Mouse (Mus musculus) adrenal gland (tissue): ENCODE measurements around the gene Zfp764.
"Not testable (repeated sequence)": the region's sequence is repeated elsewhere in the genome, so short reads cannot be mapped to it uniquely, and the experiment has no call there.

Experiments
- intact Hi-C: fragments of 180-260 bp; cut with DNase I; formaldehyde crosslinking; loops from one replicate; pipeline ENCODE4 v1.15.1; 2025
- long read RNA-seq, 2 experiments: library from polyadenylated mRNA; unstranded; transcript quantifications; one replicate each; pipeline ENCODE4 v2.0.0; 2020; ENCODE audit warnings: borderline replicate concordance in 1 of 2; ENCODE audit not compliant: insufficient replicate concordance in 1 of 2

The Zfp764 gene
- long read RNA-seq, experiment 1, partial matches to known transcripts, result 0 of 3 reads
- long read RNA-seq, experiment 1, other reads (novel, unspliced or antisense), result 0 of 3 reads
- long read RNA-seq, experiment 2, transcript Zfp764-201 (3 exons, 2,508 nt), result major isoform, 5 of 6 reads
- long read RNA-seq, experiment 2, partial matches to known transcripts, result 0 of 6 reads
- long read RNA-seq, experiment 2, other reads (novel, unspliced or antisense), result 1 of 6 reads

DNA sequence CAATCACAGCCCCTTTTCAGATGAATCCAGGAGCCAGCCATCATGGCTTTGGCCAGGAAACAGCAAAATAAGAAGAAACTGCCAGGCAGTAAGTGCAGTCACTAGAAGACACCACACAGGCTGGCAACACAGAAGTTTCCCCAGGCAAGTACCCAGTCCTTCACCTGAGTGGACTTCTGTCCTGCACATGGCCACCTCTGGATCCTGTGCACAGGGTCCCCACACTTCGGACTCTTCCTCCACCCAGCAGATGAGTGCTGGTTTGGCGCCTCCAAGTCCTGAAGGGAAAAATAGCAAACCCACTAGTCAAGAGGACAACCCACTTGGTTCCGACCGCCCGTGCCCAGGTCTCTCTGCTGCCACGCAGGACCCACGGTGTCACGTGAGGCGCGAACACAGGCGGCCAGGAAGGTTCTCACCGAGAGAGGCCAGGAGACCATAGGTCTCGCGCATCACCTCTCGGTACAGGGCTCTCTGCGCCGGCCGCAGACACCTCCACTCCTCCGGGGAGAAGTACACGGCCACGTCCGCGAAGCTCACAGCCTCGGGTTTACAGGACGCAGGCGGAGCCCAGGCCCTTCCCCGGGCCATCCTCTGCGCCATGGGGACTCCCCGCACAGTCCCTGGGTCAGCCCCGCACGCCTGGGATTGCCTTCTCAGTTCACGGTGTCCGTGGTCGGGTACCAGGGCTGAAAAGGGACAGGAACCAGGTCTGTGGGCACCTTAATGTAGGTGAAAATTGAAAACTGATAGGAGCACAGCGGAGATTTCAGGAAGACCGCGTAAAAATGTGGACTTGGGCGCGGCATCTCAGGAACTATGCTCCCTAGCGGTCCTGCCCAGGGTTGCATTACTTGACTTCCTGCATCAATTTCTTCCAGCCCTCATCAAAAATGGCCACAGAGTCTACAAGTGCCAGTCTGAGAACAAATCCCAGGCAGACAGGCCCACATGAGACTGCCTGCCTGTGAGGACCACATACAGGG lies at the start of gene Zfp764:
Gene Zfp764, minus strand, starts transcription at position 821 of the 986 bp plus-strand sequence.
- intact Hi-C loops, result not testable (repeated sequence)

DNA sequence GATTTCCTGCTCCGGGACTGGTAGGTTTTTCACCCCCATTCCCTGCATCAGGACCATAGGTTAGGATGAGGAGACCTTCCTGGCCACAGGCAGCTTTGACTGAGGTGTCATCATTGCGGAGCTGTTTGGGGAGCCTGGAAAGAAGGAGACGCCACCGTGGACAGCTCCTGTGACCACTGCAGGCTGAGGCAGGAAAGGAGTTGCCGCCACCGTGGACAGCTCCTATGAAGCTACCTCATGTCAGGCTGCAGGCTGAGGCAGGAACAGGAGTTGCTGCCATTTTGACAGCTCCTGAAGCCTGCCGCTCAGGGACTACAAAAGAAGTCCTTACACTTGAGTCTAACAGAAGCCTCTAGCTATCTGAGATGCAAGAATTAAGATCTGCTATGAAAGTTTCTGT lies 48.3 kb upstream of the Zfp764 start:
- intact Hi-C loops, result no loop called here

DNA sequence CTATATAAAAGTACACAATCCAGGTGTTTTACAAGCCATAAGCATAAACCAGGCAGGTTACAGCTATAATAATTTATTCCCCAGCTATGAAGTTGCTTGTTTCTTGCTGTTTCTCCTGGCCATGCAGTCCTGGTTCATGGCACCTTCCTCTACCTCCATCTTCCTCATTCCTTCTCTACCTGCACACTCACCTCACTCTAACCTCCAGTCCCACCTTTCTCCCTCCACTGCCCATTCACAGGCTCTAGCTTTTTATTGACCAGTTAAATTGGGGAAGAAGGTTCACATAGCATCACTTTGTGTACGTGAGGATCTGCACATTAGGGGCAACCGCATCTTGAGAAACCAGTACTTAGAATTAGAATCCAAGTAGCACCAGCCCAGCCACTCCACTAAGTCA lies 46.4 kb upstream of the Zfp764 start:
- intact Hi-C loops, result no loop called here

DNA sequence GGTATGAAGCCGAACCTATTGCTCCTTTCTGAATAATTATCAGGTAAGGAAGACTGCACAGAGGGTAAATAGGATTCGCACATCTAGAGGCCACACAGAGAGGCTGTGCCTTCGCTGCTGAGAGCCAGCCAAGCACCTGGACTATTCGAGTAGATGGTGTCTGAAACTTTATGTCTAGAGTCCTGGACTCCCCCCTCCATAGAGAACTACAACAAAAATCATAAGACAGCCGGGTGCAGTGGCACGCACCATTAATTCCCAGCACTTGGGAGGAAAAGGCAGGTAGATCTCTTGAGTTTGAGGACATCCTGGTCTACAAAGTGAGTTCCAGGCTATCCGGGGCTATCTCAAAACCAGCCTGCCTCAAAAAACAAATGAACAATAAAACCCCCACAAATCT lies 43.3 kb upstream of the Zfp764 start:
- intact Hi-C loops, result no loop called here

DNA sequence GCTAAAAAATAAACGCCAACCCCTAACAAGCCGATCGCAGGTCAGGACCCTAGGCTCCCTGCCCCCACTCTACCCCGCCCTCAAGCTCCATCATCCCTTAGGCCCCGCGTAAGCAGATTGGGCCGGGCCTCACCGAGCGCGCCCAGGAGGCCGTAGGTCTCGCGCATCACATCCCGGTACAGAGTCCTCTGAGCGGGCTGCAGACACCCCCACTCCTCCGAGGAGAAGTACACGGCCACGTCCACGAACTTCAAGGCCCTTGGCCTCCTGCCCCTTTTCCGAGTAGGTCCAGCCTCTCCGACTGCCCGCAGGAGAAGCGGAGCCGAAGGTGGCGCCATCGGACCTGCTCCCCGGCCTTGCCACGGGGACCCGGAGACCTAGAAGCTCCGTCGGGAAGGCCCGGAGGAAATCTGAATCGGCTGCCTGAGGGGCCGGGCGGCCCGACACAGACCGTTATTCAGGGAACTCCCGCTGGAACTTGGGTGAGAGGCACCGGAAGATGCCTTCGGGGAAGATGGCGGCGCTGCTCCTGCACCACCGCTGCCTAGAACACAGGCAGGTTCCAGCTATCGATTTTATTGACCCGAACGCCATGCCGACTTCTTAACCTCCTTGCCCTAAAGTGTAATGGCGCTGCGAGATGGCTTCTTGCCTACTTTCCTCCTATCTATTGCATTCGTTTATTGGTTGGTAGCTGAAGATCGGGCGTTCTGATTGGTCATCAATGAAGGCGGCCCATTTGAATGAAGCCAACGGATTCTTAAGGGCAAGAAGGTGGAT lies 42.1 kb upstream of the Zfp764 start, which contains the start of gene Zfp689:
Gene Zfp689, minus strand, starts transcription at position 638 of the 780 bp plus-strand sequence.
- intact Hi-C loops, result no loop called here

DNA sequence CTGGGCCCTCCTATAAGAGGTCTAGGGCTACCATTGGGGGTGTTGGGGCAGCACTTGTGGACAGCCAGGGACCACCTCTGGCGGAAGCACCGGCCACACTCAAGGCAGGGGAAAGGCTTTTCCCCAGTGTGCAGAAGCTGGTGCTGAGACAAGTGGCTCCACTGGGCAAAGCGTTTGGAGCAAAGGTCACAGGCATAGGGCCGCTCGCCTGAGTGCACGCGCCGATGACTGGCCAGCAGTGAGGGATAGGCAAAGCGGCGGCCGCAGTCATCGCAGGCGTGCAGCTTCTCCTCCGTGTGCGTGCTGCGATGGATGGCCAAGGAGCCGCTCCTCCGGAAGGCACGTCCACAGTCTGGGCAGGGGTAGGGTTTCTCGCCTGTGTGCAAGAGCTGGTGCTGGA lies 37.4 kb upstream of the Zfp764 start:
- intact Hi-C loops, result no loop called here

DNA sequence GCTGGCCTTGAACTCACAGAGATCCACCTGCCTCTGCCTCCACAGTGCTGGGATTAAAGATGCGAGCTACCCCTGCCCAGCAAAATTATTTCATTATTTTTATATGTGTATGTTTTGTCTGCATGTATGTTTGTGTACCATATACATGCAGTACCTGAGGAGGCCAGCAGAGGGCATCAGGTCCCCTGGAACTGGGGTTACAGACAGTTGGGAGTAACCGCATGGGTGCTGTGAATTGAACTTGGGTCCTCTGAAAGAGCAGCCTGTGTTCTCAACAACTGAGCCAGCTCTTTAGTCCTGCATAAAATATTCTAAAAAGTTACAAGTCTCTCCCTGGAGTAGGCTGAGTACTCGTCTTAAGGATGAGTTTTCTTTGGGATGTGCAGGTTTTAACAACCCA lies 31.1 kb upstream of the Zfp764 start:
- intact Hi-C loops, result no loop called here

DNA sequence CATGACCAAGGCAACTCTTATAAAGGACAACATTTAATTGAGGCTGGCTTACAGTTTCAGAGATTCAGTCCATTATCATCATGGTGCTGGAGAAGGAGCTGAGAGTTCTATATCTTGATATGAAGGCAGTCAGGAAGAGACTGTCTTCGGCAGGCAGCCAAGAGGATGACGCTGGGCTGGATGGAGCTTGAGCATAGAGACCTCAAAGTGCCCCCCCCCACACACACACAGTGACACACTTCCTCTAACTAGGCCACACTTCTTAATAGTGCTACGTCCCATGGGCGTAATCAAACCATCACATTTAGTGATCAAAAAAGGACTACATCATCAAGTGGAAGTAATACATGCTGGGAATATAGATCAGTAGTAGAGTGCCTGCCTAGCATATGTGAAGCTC lies 28.6 kb upstream of the Zfp764 start:
- intact Hi-C loops, result no loop called here

DNA sequence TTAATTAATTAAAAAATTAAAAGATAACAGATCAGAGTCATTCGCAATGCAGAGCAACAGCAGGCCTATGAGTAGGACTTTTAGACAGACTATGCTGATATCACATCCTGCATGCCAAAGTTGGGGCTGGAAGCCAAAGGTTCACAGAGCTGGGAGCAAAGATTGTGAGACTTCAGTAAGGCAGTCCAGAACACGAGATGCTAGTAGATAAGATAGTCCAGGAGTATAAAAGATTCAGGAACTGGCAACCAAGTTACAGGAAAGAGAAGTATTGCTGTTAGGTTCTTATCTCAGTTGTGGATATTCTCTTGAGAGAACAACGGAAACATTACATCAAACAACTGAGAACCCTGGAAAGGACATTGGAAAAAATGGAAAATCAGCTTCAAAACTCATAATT lies 19.7 kb upstream of the Zfp764 start:
- intact Hi-C loops, result no loop called here

DNA sequence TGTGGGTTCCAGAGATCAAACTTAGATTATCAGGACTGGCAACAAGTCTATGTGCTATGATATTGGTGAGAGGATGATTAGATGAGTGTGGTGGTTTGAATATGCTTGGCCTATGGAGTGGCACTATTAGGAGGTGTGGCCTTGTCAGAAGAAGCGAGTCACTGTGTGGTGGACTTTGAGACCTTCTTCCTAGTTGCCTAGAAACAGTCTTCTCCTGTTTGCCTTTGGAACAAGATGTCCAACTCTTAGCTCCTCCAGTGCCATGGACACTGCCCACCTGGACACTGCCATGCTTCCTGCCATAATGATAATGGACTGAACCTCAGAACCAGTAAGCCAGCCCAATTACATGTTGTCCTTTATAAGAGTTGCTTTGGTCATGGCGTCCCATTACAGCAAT lies 19.3 kb upstream of the Zfp764 start:
- intact Hi-C loops, result no loop called here

DNA sequence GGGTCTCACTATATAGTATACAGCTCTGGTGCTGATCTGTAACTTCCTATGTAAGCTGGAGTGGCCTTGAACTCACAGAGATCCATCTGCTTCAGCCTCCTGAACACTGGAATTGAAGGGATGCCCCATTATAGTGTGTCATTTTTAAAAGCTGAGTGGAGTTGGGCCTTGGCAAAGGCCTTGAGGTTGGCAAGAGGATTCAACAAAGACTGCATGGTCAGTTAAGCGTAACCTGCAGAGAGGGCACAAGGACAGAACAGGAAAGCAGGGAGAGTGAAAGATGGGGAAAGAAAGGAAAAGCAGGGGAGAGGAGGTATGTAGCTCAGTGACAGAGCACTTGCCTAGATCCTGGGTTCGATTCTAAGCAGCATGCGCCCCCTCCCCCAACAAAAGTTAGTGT lies 18.7 kb upstream of the Zfp764 start:
- intact Hi-C loops, result no loop called here

DNA sequence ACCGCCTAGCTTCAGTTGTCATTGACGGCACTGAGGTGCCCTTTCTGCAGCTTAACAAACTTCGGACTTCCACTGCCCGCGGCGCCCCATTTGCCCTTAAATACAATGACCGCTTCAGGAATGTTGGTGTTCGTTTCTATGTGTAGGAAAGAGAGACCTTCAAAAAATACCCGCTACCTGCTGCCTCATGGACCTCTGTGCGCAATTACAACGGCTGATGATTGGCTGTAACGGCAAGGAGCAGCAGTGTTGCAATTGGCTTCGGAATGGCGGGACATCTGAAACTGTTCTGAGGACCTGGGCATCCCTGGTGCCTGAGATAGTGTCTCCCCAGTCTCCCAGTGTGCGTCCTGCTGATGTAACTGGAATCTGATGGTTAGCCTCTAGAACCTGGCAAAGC lies 15.6 kb upstream of the Zfp764 start:
- intact Hi-C loops, result no loop called here

DNA sequence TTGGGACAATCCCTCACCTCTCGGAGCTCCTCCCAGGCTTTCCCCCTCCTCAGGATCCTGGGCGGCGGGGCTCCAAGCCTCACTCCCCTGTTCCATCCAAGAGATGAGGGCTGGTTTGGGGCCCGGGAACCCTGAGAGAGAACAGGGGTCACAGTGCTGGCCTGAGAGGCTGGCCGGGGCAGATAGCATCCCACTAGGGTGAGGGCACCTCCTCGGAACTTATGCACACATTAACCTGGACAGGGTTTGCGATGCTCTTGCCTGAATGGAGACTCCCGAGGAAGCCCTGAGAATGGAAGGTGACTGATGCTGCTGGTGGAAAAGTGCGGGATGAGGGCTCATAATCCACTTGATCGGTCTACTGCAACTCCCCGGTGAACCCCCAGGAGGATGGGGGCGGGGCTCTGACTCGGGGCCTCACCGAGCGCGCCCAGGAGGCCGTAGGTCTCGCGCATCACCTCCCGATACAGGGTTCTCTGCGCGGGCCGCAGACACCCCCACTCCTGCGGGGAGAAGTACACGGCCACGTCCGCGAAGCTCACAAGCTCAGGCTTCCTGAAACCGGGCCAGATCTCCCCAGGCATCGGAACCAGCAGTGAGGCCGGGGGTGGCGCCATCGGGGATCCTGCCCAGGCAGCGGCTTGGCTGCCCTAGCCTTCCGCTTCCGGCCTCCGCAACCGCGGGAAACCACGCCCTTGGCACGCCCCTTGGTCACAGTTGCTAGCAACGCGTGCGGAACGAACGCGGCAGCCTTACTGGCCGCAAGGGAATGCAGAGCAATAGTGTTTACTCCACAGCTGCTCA lies 15.0 kb upstream of the Zfp764 start, which contains the start of gene Zfp688:
Gene Zfp688, minus strand, starts transcription at position 681 of the 804 bp plus-strand sequence.
- intact Hi-C loops, result no loop called here

DNA sequence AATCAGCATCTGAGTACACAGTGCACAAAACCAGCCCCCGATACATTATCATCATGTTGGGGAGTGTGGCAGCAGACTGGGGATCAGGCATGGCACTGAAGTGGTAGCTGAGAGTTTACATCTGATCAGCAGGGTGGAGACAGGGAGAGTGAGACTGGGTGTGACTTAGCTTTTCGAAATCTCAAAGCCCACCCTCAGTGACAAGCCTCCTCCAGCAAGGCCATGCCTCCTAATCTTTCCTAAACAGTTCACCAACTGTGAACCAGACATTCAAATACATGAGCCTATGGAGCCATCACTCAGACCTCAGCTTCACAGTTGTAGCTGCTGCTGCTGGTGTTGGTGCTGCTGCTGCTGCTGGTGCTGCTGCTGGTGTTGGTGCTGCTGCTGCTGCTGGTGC lies 4.8 kb upstream of the Zfp764 start:
- intact Hi-C loops, result no loop called here

DNA sequence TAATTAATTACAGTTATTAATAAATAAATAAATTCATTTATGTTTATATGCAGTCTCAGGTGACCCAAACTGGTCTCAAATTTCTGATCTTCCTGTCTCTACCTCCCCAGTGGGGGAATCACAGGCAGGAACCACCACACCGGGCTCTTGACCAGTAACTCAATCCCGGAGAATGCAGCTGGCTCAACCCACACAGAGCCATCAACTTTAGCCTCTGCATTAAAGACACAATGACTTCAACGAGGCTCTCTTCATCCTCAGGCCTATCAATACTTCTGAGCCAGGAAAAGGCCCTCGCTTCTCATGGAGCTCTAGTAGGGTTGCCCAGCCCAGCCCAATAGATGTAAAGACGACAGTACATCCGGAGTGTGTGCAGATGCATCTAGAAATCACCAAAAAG lies 2.5 kb downstream of the Zfp764 start:
- intact Hi-C loops, result loop anchor here (5.0 kb wide), 1 partner anchor 42 kb away; no protein-coding TSS in a partner anchor

DNA sequence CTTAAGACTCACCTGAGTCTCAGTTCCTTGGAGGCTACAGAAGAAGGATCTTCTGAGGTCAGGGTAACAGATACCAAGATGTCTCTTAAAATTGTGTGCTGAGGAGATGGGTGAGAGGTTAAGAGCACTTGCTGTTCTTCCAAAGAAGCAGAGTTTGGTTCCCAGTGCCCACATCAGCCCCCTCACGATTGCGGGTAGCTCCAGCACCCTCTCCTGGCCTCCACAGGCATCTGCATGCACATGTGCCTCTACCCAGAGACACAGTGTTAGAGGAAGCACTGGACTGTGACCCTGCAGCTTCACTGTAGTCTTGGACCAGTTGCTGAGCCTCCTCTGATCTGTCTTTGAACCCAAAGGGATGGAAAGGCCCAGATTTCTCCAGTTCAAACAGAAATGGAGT lies 3.6 kb downstream of the Zfp764 start:
- intact Hi-C loops, result loop anchor here (5.0 kb wide), 1 partner anchor 41 kb away; no protein-coding TSS in a partner anchor

DNA sequence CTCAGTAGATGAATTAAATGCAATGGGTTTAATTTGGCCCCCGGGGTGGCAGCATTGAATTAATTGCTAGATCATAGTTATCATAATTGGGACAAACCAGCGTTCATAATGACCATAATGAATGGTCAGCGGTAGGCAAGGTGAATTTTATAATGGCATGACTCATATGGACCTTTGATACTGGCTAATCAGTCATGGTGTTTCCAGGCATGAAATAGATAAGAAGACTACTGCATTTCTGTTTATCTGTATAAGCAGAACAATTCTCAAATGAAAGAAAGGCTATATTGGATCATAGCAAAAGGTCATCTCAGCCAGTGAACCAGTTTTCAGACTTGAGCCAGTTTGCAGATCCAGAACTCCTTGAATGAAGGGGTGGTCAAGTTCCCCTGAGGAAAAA lies 6.3 kb downstream of the Zfp764 start:
- intact Hi-C loops, result loop anchor here (5.0 kb wide), 1 partner anchor 38 kb away; no protein-coding TSS in a partner anchor

DNA sequence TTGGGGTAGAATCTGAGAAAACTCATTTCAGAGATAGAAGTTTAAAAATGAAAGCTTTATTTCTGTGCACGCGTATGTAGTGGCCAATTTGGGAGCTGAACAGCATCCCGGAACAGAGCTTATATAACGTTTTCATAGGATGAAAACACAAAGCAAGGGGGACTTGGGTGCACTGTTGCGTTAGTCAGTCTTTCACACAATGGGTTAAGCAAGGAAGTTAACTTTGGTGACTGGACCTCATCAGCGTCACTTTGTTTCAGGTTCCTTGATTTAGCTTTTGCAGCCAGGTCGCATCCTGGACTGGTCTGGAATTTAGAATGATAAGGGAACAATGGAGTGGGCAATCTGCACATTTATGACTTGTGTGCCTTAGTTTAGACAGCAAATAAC lies 12.7 kb downstream of the Zfp764 start:
- intact Hi-C loops, result no loop called here

DNA sequence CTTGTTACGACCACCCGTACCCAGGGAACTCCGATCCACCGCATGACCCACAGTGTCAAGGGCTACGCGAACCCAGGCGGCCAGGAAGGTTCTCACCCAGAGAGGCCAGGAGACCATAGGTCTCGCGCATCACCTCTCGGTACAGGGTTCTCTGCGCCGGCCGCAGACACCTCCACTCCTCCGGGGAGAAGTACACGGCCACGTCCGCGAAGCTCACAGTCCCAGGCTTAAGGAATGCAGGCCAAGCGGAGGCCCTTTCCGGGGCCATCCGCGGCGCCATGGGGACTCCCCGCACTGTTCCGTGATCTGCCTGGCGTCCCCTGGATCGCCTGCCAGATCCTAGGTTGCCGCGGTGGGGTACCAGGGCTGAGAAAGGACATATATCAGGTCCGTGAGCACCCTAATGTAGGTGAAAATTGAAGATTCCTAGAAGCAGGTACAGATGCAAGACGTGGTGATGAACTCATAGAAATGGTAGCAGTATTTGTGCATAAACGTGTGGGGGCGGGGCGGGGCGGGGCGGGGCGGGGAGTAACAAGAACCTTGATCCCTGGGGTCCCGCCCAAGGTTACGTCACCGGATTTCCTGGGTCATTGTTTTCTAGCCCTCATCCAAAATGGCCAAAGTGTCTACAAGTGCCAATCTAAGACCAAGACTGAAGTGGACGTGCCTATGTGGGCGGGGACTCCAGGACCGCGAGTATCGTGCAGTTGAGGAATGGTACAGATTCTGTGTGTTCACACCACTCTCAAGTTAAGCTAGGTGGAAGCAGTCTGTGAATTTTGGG lies 13.3 kb downstream of the Zfp764 start, which contains the start of gene E430018J23Rik:
Gene E430018J23Rik, minus strand, starts transcription at position 473 of the 787 bp plus-strand sequence.
- intact Hi-C loops, result no loop called here
